Mouse (Mus musculus) heart, embryonic 16.5 days (tissue): ENCODE data around the gene Rpgrip1l. TPM values are rescaled to one million over a fixed set of nuclear protein-coding genes. Genes with fewer than 3 reads are reported as not detected.

Source experiments
- ATAC-seq: fragments of 200-750 bp; cut with Nextera tagmentation; replicated peaks from 2 replicates; pipeline ENCODE4 v1.8.0; 2017; ENCODE audit warnings: moderate number of reproducible peaks; ENCODE audit not compliant: insufficient read depth, low FRiP score; ENCODE audit errors: extremely low read depth
- H3K27ac ChIP-seq: fragments of 300-500 bp; sonication (generic); 2 replicates; pipeline ENCODE4 v1.5.1; 2014; ENCODE audit warnings: mild to moderate bottlenecking, low read length, control low read depth, moderate library complexity
- H3K27me3 ChIP-seq: fragments of 300-500 bp; sonication (generic); 2 replicates; pipeline ENCODE4 v1.6.1; 2014; ENCODE audit warnings: low read length, mixed read lengths; ENCODE audit not compliant: control insufficient read depth, insufficient read depth
- H3K36me3 ChIP-seq: fragments of 300-500 bp; sonication (generic); 2 replicates; pipeline ENCODE4 v1.6.1; 2014; ENCODE audit not compliant: control insufficient read depth, insufficient read depth
- H3K4me1 ChIP-seq: fragments of 300-500 bp; sonication (generic); 2 replicates; pipeline ENCODE4 v1.6.1; 2014; ENCODE audit warnings: low read length, mixed read lengths; ENCODE audit not compliant: control insufficient read depth, insufficient read depth
- H3K4me2 ChIP-seq: fragments of 300-500 bp; sonication (generic); 2 replicates; pipeline ENCODE4 v1.6.1; 2014; ENCODE audit warnings: low read depth, mild to moderate bottlenecking, control low read depth, low read length
- H3K4me3 ChIP-seq: fragments of 300-500 bp; sonication (generic); 2 replicates; pipeline ENCODE4 v1.5.1; 2014; ENCODE audit warnings: mild to moderate bottlenecking, control low read depth, low read length
- H3K9ac ChIP-seq: fragments of 300-500 bp; sonication (generic); 2 replicates; pipeline ENCODE4 v1.6.1; 2014; ENCODE audit warnings: low read length, control low read depth
- H3K9me3 ChIP-seq: fragments of 300-500 bp; sonication (generic); replicated peaks from 2 replicates; pipeline ENCODE4 v1.6.1; 2016; ENCODE audit warnings: low read length; ENCODE audit not compliant: control insufficient read depth
- WGBS: fragments of 180-500 bp; shearing (Covaris S2); extraction: QIAGEN DNeasy Blood & Tissue Kit; methylation state at CpG from one replicate; pipeline ENCODE4 v1.1.7; 2014; 5-methylcytosine and 5-hydroxymethylcytosine counted together
- polyA plus RNA-seq: library from polyadenylated mRNA; unstranded; fragments of >200 nt; fragmentation: Nextera tagmentation; extraction: Ambion mirVana; gene quantifications from 2 replicates; pipeline ENCODE4 v1.2.1, GENCODE M21; 2015

Gene Rpgrip1l
- polyA plus RNA-seq, 1 experiment from 2014 or later: 7.5 TPM

GRCm38 (mm10) chr8:91324271-91324670, 11.2 kb upstream of the Rpgrip1l start:
- WGBS: 66% methylated on average over 9 of the region's 9 CpGs
- Histone ChIP-seq H3K4me3 (no peak overlapping the region), H3K4me2 (peak overlapping the region; percentile 26; the same call in 1 of the 2 replicates), H3K4me1 (peaks cover 19% of the 10 kb centered on the region), H3K9me3 (no peaks in the 10 kb centered on the region), H3K27me3 (no peaks in the 10 kb centered on the region), H3K27ac (peak overlapping the region; percentile 67), H3K36me3 (no peaks in the 10 kb centered on the region), H3K9ac (peak overlapping the region; percentile 38; the same call in 1 of the 2 replicates)
- ATAC-seq: no peak

- H3K27ac ChIP-seq: peak overlapping the region; percentile 67
- no peaks in the 10 kb centered on the region for H3K36me3 ChIP-seq
- peaks cover 13% of the 10 kb centered on the region for H3K4me1 ChIP-seq
- no peaks in the 10 kb centered on the region for H3K27me3 ChIP-seq
- ATAC-seq: peak; percentile 59
- H3K4me3 ChIP-seq: no peak overlapping the region
- peak overlapping the region; percentile 26; the same call in 1 of the 2 replicates for H3K4me2 ChIP-seq
- H3K9ac ChIP-seq: no peak overlapping the region; the same call in 1 of the 2 replicates
- H3K9me3 ChIP-seq: no peaks in the 10 kb centered on the region
- WGBS: 51% methylated on average over 7 of the region's 7 CpGs
Observed at GRCm38 (mm10) chr8:91323511-91323910, 10.4 kb upstream of the Rpgrip1l start.

- Histone ChIP-seq H3K9me3 (no peaks in the 10 kb centered on the region), H3K27ac (no peak overlapping the region), H3K27me3 (no peaks in the 10 kb centered on the region), H3K4me2 (no peak overlapping the region), H3K4me1 (peaks cover 15% of the 10 kb centered on the region), H3K9ac (no peak overlapping the region), H3K36me3 (no peaks in the 10 kb centered on the region), H3K4me3 (no peak overlapping the region)
- 86% methylated on average over 7 of the region's 7 CpGs for WGBS
- ATAC-seq: no peak
Observed at GRCm38 (mm10) chr8:91318938-91319729, 6.1 kb upstream of the Rpgrip1l start.

GRCm38 (mm10) chr8:91317567-91318227, 4.6 kb upstream of the Rpgrip1l start:
- no peak for ATAC-seq
- no peaks in the 10 kb centered on the region for H3K36me3 ChIP-seq
- H3K4me3 ChIP-seq: no peak overlapping the region
- no peak overlapping the region for H3K27ac ChIP-seq
- peaks cover 10% of the 10 kb centered on the region for H3K4me1 ChIP-seq
- H3K9me3 ChIP-seq: no peaks in the 10 kb centered on the region
- no peak overlapping the region for H3K9ac ChIP-seq
- H3K27me3 ChIP-seq: no peaks in the 10 kb centered on the region
- WGBS: 89% methylated on average over 5 of the region's 5 CpGs
- H3K4me2 ChIP-seq: no peak overlapping the region

- 65% methylated on average over 2 of the region's 2 CpGs for WGBS
- no peak overlapping the region for H3K27ac ChIP-seq
- H3K9ac ChIP-seq: peak overlapping the region; percentile 61
- no peak for ATAC-seq
- H3K4me1 ChIP-seq: peaks cover 17% of the 10 kb centered on the region
- H3K4me2 ChIP-seq: peak overlapping the region; percentile 65
- peak overlapping the region; percentile 86 for H3K4me3 ChIP-seq
- no peaks in the 10 kb centered on the region for H3K36me3 ChIP-seq
- no peaks in the 10 kb centered on the region for H3K9me3 ChIP-seq
- H3K27me3 ChIP-seq: no peaks in the 10 kb centered on the region
Observed at GRCm38 (mm10) chr8:91312342-91312741, 720 bp downstream of the Rpgrip1l start.

GRCm38 (mm10) chr8:91304481-91305386, 8.3 kb downstream of the Rpgrip1l start:
- Histone ChIP-seq H3K27me3 (no peaks in the 10 kb centered on the region), H3K4me1 (no peaks in the 10 kb centered on the region), H3K36me3 (peaks cover 2% of the 10 kb centered on the region; the same call in 1 of the 2 replicates), H3K4me2 (no peak overlapping the region), H3K27ac (no peak overlapping the region), H3K9me3 (no peaks in the 10 kb centered on the region), H3K9ac (no peak overlapping the region), H3K4me3 (no peak overlapping the region)
- 61% methylated on average over 17 of the region's 17 CpGs for WGBS
- ATAC-seq: no peak

GRCm38 (mm10) chr8:91298672-91299071, 14.4 kb downstream of the Rpgrip1l start:
- no peak for ATAC-seq
- Histone ChIP-seq H3K4me2 (no peak overlapping the region), H3K27ac (no peak overlapping the region), H3K4me3 (no peak overlapping the region), H3K9me3 (no peaks in the 10 kb centered on the region), H3K36me3 (peaks cover 6% of the 10 kb centered on the region), H3K4me1 (no peaks in the 10 kb centered on the region), H3K9ac (no peak overlapping the region), H3K27me3 (no peaks in the 10 kb centered on the region)
- WGBS: 91% methylated on average over 2 of the region's 2 CpGs

GRCm38 (mm10) chr8:91295786-91296185, 17.3 kb downstream of the Rpgrip1l start:
- no peaks in the 10 kb centered on the region for H3K4me1 ChIP-seq
- 84% methylated on average over 5 of the region's 5 CpGs for WGBS
- ATAC-seq: no peak
- H3K4me2 ChIP-seq: no peak overlapping the region
- no peaks in the 10 kb centered on the region for H3K9me3 ChIP-seq
- no peak overlapping the region for H3K4me3 ChIP-seq
- no peak overlapping the region for H3K27ac ChIP-seq
- H3K27me3 ChIP-seq: no peaks in the 10 kb centered on the region
- H3K36me3 ChIP-seq: peaks cover 6% of the 10 kb centered on the region
- no peak overlapping the region for H3K9ac ChIP-seq
